Mouse (Mus musculus): Measurements from ENCODE around the gene Ddx20. TPM values are rescaled to one million over a fixed set of nuclear protein-coding genes. Genes with fewer than 3 reads are reported as not detected.

The Ddx20 gene
- polyA plus RNA-seq, 1 experiment, result 10.7 TPM

DNA sequence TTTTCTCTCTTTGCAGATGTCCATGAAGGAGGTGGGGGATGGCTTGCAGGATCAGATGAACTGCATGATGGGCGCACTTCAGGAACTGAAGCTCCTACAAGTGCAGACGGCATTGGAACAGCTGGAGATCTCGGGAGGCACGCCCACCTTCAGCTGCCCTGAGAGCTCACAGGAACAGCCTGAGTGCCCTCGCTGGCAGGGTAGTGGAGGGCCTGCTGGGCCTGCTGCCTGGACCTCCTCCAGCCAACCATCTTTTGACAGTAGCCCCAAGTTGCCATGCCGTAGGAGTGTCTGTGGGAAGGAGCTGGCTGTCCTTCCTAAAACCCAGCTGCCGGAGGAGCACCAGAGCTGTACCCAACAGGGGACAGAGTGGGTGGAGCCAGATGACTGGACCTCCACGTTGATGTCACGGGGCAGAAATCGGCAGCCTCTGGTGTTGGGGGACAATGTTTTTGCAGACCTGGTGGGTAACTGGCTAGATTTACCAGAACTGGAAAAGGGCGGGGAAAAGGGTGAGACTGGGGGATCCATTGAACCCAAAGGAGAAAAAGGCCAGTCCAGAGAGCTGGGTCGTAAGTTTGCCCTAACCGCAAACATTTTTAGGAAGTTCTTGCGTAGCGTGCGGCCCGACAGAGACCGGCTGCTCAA lies 29.1 kb upstream of the Ddx20 start:
- no peak overlapping the region for H3K27ac ChIP-seq (ENCODE audit: insufficient read depth, low read length)
- H3K27me3 ChIP-seq (ENCODE audit: control insufficient read depth, insufficient read depth, low read length), result no peaks in the 10 kb centered on the region
- DNase-seq (ENCODE audit: low read depth in 1 of 2, low spot score in 2 of 2), result no peak
- no peaks in the 10 kb centered on the region for H3K36me3 ChIP-seq (ENCODE audit: control insufficient read depth, insufficient read depth, low read length)
- no peak for TF ChIP-seq POLR2A (IDR thresholded peaks at IDR 0.05; ENCODE audit: low read depth, low read length)
- TF ChIP-seq CTCF (IDR thresholded peaks at IDR 0.05; ENCODE audit: extremely low read depth, insufficient read depth, insufficient read length, insufficient replicate concordance), result no peak
- no peak overlapping the region for H3K4me3 ChIP-seq (ENCODE audit: extremely low read depth, insufficient read depth, insufficient read length)
- H3K4me1 ChIP-seq (ENCODE audit: control insufficient read depth, insufficient read depth, insufficient read length), result no peaks in the 10 kb centered on the region
- WGBS, result 86% methylated on average over 18 of the region's 18 CpGs

- no peak overlapping the region for H3K4me3 ChIP-seq (ENCODE audit: extremely low read depth, insufficient read depth, insufficient read length)
- no peak for DNase-seq (ENCODE audit: low read depth in 1 of 2, low spot score in 2 of 2)
- H3K4me1 ChIP-seq (ENCODE audit: control insufficient read depth, insufficient read depth, insufficient read length), result no peaks in the 10 kb centered on the region
- H3K36me3 ChIP-seq (ENCODE audit: control insufficient read depth, insufficient read depth, low read length), result no peaks in the 10 kb centered on the region
- TF ChIP-seq CTCF (IDR thresholded peaks at IDR 0.05; ENCODE audit: extremely low read depth, insufficient read depth, insufficient read length, insufficient replicate concordance), result no peak
- no peak for TF ChIP-seq POLR2A (IDR thresholded peaks at IDR 0.05; ENCODE audit: low read depth, low read length)
- H3K27me3 ChIP-seq (ENCODE audit: control insufficient read depth, insufficient read depth, low read length), result no peaks in the 10 kb centered on the region
- H3K27ac ChIP-seq (ENCODE audit: insufficient read depth, low read length), result no peak overlapping the region
Observed at GRCm38 (mm10) chr3:105714820-105715167, 27.4 kb upstream of the Ddx20 start.

GRCm38 (mm10) chr3:105714091-105714819 lies 26.9 kb upstream of the Ddx20 start:
- Histone ChIP-seq H3K27me3 (ENCODE audit: control insufficient read depth, insufficient read depth, low read length) (no peaks in the 10 kb centered on the region), H3K4me1 (ENCODE audit: control insufficient read depth, insufficient read depth, insufficient read length) (no peaks in the 10 kb centered on the region), H3K4me3 (ENCODE audit: extremely low read depth, insufficient read depth, insufficient read length) (no peak overlapping the region), H3K36me3 (ENCODE audit: control insufficient read depth, insufficient read depth, low read length) (no peaks in the 10 kb centered on the region), H3K27ac (ENCODE audit: insufficient read depth, low read length) (no peak overlapping the region)
- 87% methylated on average over 8 of the region's 8 CpGs for WGBS
- DNase-seq (ENCODE audit: low read depth in 1 of 2, low spot score in 2 of 2), result no peak
- TF ChIP-seq POLR2A (IDR thresholded peaks at IDR 0.05; ENCODE audit: low read depth, low read length) (no peak), CTCF (IDR thresholded peaks at IDR 0.05; ENCODE audit: extremely low read depth, insufficient read depth, insufficient read length, insufficient replicate concordance) (no peak)

GRCm38 (mm10) chr3:105712827-105713226 lies 25.5 kb upstream of the Ddx20 start:
- Histone ChIP-seq H3K4me1 (ENCODE audit: control insufficient read depth, insufficient read depth, insufficient read length) (no peaks in the 10 kb centered on the region), H3K27me3 (ENCODE audit: control insufficient read depth, insufficient read depth, low read length) (no peaks in the 10 kb centered on the region), H3K4me3 (ENCODE audit: extremely low read depth, insufficient read depth, insufficient read length) (no peak overlapping the region), H3K36me3 (ENCODE audit: control insufficient read depth, insufficient read depth, low read length) (no peaks in the 10 kb centered on the region), H3K27ac (ENCODE audit: insufficient read depth, low read length) (no peak overlapping the region)
- DNase-seq (ENCODE audit: low read depth in 1 of 2, low spot score in 2 of 2), result no peak
- TF ChIP-seq POLR2A (IDR thresholded peaks at IDR 0.05; ENCODE audit: low read depth, low read length) (no peak), CTCF (IDR thresholded peaks at IDR 0.05; ENCODE audit: extremely low read depth, insufficient read depth, insufficient read length, insufficient replicate concordance) (no peak)

DNA sequence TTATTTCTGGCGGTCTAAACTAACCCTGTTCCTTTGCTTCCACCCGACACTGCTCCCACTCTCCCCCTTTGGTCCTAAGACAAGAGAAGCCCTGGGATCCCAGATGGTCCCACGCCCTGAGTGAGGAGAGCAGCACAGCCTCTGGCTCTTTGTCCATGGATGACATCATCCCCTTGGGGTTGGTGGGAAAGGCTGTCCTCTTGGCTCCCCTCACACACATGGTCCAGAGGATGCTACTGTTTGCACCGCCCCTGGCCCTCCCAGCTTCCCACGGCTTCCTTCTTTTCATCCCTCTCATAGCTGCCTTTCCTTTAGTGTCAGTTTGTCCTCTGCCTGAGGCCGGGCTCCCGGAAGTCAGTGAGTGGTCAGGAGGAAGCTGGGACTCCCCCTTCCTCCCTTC lies 24.4 kb upstream of the Ddx20 start:
- Histone ChIP-seq H3K36me3 (ENCODE audit: control insufficient read depth, insufficient read depth, low read length) (no peaks in the 10 kb centered on the region), H3K27ac (ENCODE audit: insufficient read depth, low read length) (no peak overlapping the region), H3K4me3 (ENCODE audit: extremely low read depth, insufficient read depth, insufficient read length) (no peak overlapping the region), H3K4me1 (ENCODE audit: control insufficient read depth, insufficient read depth, insufficient read length) (no peaks in the 10 kb centered on the region), H3K27me3 (ENCODE audit: control insufficient read depth, insufficient read depth, low read length) (no peaks in the 10 kb centered on the region)
- no peak for DNase-seq (ENCODE audit: low read depth in 1 of 2, low spot score in 2 of 2)
- TF ChIP-seq CTCF (IDR thresholded peaks at IDR 0.05; ENCODE audit: extremely low read depth, insufficient read depth, insufficient read length, insufficient replicate concordance) (no peak), POLR2A (IDR thresholded peaks at IDR 0.05; ENCODE audit: low read depth, low read length) (no peak)
- WGBS, result 74% methylated on average over 7 of the region's 7 CpGs

- no peak overlapping the region for H3K27ac ChIP-seq (ENCODE audit: insufficient read depth, low read length)
- DNase-seq (ENCODE audit: low read depth in 1 of 2, low spot score in 2 of 2), result no peak
- H3K4me3 ChIP-seq (ENCODE audit: extremely low read depth, insufficient read depth, insufficient read length), result no peak overlapping the region
- no peaks in the 10 kb centered on the region for H3K36me3 ChIP-seq (ENCODE audit: control insufficient read depth, insufficient read depth, low read length)
- H3K27me3 ChIP-seq (ENCODE audit: control insufficient read depth, insufficient read depth, low read length), result no peaks in the 10 kb centered on the region
- WGBS, result 79% methylated on average over 6 of the region's 6 CpGs
- H3K4me1 ChIP-seq (ENCODE audit: control insufficient read depth, insufficient read depth, insufficient read length), result peaks cover 5% of the 10 kb centered on the region
- TF ChIP-seq POLR2A (IDR thresholded peaks at IDR 0.05; ENCODE audit: low read depth, low read length) (no peak), CTCF (IDR thresholded peaks at IDR 0.05; ENCODE audit: extremely low read depth, insufficient read depth, insufficient read length, insufficient replicate concordance) (no peak)
Observed at GRCm38 (mm10) chr3:105710246-105710645, 22.9 kb upstream of the Ddx20 start.

GRCm38 (mm10) chr3:105707590-105707989 lies 20.2 kb upstream of the Ddx20 start:
- Histone ChIP-seq H3K4me3 (ENCODE audit: extremely low read depth, insufficient read depth, insufficient read length) (no peak overlapping the region), H3K36me3 (ENCODE audit: control insufficient read depth, insufficient read depth, low read length) (no peaks in the 10 kb centered on the region), H3K27ac (ENCODE audit: insufficient read depth, low read length) (no peak overlapping the region), H3K4me1 (ENCODE audit: control insufficient read depth, insufficient read depth, insufficient read length) (peaks cover 7% of the 10 kb centered on the region), H3K27me3 (ENCODE audit: control insufficient read depth, insufficient read depth, low read length) (no peaks in the 10 kb centered on the region)
- DNase-seq (ENCODE audit: low read depth in 1 of 2, low spot score in 2 of 2), result no peak
- 85% methylated on average over 7 of the region's 7 CpGs for WGBS
- TF ChIP-seq POLR2A (IDR thresholded peaks at IDR 0.05; ENCODE audit: low read depth, low read length), result no peak

Measured in spleen, adult 2 months (tissue).